Mouse (Mus musculus): ENCODE results near the gene Olfr983.
A peak's percentile ranks its signal among the peaks of the same experiment; 100 is the strongest.

Olfr983 gene

GRCm38 (mm10) chr9:40093495-40093894, at the start of gene Olfr983:
Gene Olfr983 (minus strand): TSS chr9:40093595.
- no peak for DNase-seq (ENCODE audit: low spot score)

DNA sequence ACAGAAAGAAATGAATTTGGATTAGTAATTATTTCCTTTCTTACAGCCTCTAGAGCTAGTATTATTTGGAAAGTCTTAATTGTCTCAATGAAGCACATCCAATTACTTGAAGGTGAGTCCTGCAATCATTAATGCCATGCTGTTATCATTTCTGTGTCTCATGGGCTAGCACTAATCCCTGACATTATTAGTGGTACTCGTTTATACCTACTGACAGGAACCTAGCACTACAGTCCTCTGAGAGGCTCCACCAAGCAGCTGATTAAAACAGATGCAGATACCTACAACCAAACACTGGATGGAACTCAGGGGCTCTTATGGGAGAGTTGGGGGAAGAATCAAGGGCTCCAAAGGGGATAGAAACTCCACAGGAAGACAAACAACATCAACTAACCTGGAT, 48.1 kb upstream of the Olfr983 start:
- no peak for DNase-seq (ENCODE audit: low spot score)

DNA sequence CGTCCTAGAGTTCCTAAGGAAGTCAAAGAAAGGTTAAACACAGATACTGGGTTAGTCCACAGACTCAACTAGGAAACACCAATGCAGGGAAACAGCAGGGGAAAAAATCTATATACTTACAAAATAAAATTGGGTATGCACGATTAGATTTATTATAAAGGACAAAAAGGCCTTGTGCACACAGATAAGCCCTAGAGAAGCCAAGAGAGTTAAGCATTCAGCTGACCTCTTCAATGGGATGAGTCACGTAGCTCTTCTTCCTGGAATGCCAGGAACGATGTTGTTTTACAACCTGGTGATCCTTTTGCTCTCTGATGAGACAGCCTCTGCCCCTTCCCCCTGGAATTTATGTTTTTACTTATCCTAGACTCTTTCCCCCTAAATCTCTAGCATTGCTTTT, 46.1 kb upstream of the Olfr983 start:
- no peak for DNase-seq (ENCODE audit: low spot score)

GRCm38 (mm10) chr9:40136987-40137688, 43.7 kb upstream of the Olfr983 start:
- DNase-seq (ENCODE audit: low spot score), result no peak

GRCm38 (mm10) chr9:40130556-40130955, 37.2 kb upstream of the Olfr983 start:
- no peak for DNase-seq (ENCODE audit: low spot score)

DNA sequence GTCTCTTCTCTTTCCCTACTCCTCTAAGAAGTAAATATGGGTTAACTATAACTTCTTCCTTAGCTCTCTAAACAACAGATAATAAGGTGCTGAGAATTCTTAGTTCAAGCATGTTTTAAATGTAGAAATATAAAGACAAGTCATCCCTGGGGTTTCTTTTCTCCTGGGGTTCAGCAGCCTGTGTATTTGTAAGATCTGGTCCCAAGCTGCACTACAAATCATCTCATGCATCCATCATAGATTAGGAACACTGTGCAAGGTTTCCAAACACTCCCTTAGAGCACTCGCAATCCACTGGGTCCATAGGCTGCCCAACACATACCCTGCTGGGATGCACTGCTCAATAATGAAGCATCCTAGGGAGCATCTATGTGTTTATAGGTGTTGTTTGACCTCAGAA, 36.7 kb upstream of the Olfr983 start, which contains the start of gene Olfr985:
Gene Olfr985 (minus strand): TSS at position 101 of the 400 bp plus-strand sequence.
- no peak for DNase-seq (ENCODE audit: low spot score)

DNA sequence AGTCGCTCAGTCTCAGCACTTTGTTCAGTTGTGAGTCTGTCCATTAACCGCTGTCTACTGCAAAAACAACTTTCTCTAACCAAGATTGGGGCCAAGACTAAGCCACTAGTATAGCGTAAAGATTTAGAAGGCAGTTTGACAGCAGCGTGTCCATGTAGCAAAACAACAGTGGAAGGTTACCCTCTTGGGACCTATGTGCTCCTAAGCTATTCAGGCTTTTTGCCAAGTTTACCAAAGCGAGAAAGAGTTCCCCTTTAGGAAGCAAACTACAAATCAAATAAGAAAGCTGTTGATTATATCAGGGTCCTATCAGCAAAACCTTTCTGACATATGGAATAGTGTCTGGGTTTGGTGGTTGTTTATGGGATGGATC, 23.9 kb upstream of the Olfr983 start:
- no peak for DNase-seq (ENCODE audit: low spot score)

DNA sequence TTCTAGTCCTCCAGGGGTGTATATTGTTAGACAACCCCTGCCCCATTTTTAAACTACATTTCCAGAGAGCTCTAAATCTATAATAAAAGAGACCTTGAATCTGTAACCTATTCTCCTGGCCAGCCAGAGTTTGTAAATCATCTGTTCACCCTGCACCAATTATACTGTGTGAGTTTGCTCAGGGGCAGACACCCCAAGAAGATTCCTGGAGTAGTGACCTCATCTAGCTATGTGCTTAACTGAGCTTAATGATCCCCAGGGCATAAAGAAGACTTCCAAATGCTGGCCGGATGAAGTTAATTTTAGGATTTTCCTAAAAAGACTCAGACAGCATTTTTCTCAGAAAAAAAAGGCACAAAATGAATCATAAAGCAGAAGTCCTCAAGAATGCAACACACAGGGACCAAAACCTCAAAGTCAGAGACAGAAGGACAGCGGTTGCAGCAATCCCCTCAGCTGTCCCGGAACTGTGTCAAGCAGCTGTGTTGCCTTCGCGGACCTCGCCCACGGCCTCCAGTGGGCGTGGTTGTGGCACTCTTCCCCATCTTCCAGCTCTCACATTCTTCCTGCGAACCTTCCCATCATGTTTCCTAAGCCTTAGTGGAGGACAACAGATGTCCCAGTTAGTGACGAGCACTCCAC, 23.4 kb upstream of the Olfr983 start:
- peak; percentile 26 for DNase-seq (ENCODE audit: low spot score)

GRCm38 (mm10) chr9:40114106-40114505, 20.7 kb upstream of the Olfr983 start, which contains the start of gene Olfr984:
Gene Olfr984 (minus strand): TSS chr9:40114206.
- DNase-seq (ENCODE audit: low spot score), result no peak

GRCm38 (mm10) chr9:40094769-40095168, 1.4 kb upstream of the Olfr983 start:
- no peak for DNase-seq (ENCODE audit: low spot score)

- DNase-seq (ENCODE audit: low spot score), result no peak
Observed at GRCm38 (mm10) chr9:40073529-40073928, 19.9 kb downstream of the Olfr983 start, which contains the start of gene Olfr982. Gene Olfr982 (plus strand): TSS chr9:40073829.

DNA sequence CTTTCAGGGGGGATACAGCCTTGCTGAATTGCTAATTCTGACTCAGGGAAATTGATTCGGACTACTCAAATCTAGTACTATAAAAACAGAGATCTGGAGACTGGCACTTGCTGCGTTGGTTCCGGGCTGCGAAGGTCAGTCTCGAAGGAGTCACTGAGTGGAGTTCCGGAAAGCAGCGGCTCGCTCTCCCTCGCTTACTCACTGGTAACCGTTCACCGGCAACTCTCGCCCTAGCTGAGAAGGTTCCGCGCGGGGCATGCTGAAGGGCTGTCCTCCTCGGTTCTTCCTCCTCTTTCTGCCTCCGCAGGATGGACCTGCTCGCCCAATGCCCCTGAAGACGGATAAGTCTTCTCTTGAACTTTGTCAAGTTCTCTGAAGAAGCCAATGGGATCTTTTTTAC, 43.3 kb downstream of the Olfr983 start:
- DNase-seq (ENCODE audit: low spot score), result no peak
